Mouse (Mus musculus) embryonic facial prominence, embryonic 10.5 days (tissue): ENCODE measurements around the gene Kif1b. TPM values are rescaled to one million over a fixed set of nuclear protein-coding genes. Genes with fewer than 3 reads are reported as not detected.
A peak's percentile ranks its signal among the peaks of the same experiment; 100 is the strongest.
"Not testable (repeated sequence)": the region's sequence is repeated elsewhere in the genome, so short reads cannot be mapped to it uniquely, and the experiment has no call there.

Experiments
- DNase-seq: peaks from one replicate; pipeline ENCODE4 v3.0.0-alpha.2; 2017; ENCODE audit warnings: low spot score
- H3K27ac ChIP-seq: fragments of 300-500 bp; sonication (generic); replicated peaks from 2 replicates; pipeline ENCODE4 v1.5.1; 2016; ENCODE audit warnings: mild to moderate bottlenecking
- H3K27me3 ChIP-seq: fragments of 300-500 bp; sonication (generic); replicated peaks from 2 replicates; pipeline ENCODE4 v1.6.1; 2016; ENCODE audit warnings: low read depth, mild to moderate bottlenecking; ENCODE audit not compliant: poor library complexity, severe bottlenecking
- H3K36me3 ChIP-seq: fragments of 300-500 bp; sonication (generic); replicated peaks from 2 replicates; pipeline ENCODE4 v1.6.1; 2016; ENCODE audit warnings: mild to moderate bottlenecking, moderate library complexity
- H3K4me1 ChIP-seq: fragments of 300-500 bp; sonication (generic); 2 replicates; pipeline ENCODE4 v1.6.1; 2016
- H3K4me3 ChIP-seq: fragments of 300-500 bp; sonication (generic); 2 replicates; pipeline ENCODE4 v1.5.1; 2016; ENCODE audit warnings: mild to moderate bottlenecking, moderate library complexity
- H3K9me3 ChIP-seq: fragments of 300-500 bp; sonication (generic); 2 replicates; pipeline ENCODE4 v1.6.1; 2016; ENCODE audit warnings: mild to moderate bottlenecking
- WGBS: fragments of 180-500 bp; shearing (Covaris S2); methylation state at CpG from one replicate; pipeline ENCODE4 v1.1.7; 2016; 5-methylcytosine and 5-hydroxymethylcytosine counted together
- polyA plus RNA-seq: library from polyadenylated mRNA; unstranded; fragments of >200 nt; fragmentation: Nextera tagmentation; extraction: Ambion mirVana; gene quantifications from 2 replicates; pipeline ENCODE4 v1.2.1, GENCODE M21; 2016

The Kif1b gene
- polyA plus RNA-seq, 1 experiment from 2014 or later = 51.3 TPM

DNA sequence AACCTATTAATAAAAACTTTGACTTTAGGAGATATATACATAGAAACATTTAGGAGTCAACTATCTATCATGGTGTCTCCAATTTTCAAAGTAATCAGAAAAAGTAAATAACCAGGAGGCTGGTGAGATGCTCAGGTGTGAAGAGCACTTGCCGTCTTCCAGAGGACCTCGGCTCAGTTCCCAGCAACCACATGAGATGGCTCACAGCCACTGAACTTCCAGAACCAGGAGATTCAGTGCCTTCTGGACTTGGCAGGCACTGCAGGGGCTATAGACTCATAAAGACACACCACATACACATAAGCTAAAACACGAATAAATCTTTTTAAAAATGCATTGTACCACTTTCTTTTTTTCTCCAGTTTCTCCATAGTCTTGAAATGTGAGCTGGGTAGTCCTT is 79.2 kb downstream of the Kif1b start:
- DNase-seq = no peak
- Histone ChIP-seq H3K27ac (no peak overlapping the region), H3K9me3 (no peaks in the 10 kb centered on the region), H3K36me3 (peaks cover 62% of the 10 kb centered on the region), H3K4me1 (no peaks in the 10 kb centered on the region), H3K27me3 (no peaks in the 10 kb centered on the region), H3K4me3 (no peak overlapping the region)
- WGBS = 91% methylated on average over 3 of the region's 3 CpGs

DNA sequence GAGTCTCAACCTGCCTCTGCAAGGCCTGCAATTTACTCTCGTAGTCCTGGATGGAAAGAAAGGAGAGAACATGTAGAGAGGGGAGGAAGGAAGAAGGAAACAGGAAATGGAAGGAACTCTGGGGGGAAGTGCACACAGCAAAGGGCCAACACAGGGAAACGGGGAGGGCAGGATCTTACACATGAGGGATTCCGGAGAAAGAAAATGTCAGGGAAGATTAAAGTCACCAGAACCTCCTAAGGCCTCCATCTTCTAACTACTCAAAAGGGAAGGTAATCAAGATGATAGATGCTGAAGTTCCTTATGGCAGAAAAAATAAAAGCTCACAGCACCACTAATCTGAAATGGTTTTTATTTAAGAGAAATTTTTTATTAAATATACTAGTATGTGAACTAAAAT is 81.2 kb downstream of the Kif1b start:
- peaks cover 78% of the 10 kb centered on the region for H3K36me3 ChIP-seq
- DNase-seq = no peak
- WGBS = 75% methylated on average over 3 of the region's 3 CpGs
- H3K27me3 ChIP-seq = no peaks in the 10 kb centered on the region
- no peaks in the 10 kb centered on the region for H3K9me3 ChIP-seq
- H3K4me3 ChIP-seq = no peak overlapping the region
- H3K4me1 ChIP-seq = no peaks in the 10 kb centered on the region
- no peak overlapping the region for H3K27ac ChIP-seq

- 95% methylated on average over 3 of the region's 3 CpGs for WGBS
- peaks cover 80% of the 10 kb centered on the region for H3K36me3 ChIP-seq
- no peak for DNase-seq
- H3K4me3 ChIP-seq = no peak overlapping the region
- no peaks in the 10 kb centered on the region for H3K27me3 ChIP-seq
- H3K27ac ChIP-seq = no peak overlapping the region
- no peaks in the 10 kb centered on the region for H3K9me3 ChIP-seq
- peaks cover 15% of the 10 kb centered on the region for H3K4me1 ChIP-seq
Observed at GRCm38 (mm10) chr4:149223453-149223852, 84.0 kb downstream of the Kif1b start.

- Histone ChIP-seq H3K4me1 (peaks cover 24% of the 10 kb centered on the region), H3K9me3 (no peaks in the 10 kb centered on the region), H3K36me3 (peaks cover 82% of the 10 kb centered on the region), H3K4me3 (no peak overlapping the region), H3K27me3 (no peaks in the 10 kb centered on the region), H3K27ac (0 out of 2 replicates have a peak overlapping the region, but pooled peaks have one; percentile 7)
- no peak for DNase-seq
- 76% methylated on average over 17 of the region's 17 CpGs for WGBS
Observed at GRCm38 (mm10) chr4:149220481-149220880, 87.0 kb downstream of the Kif1b start.

- Histone ChIP-seq H3K27ac (0 out of 2 replicates have a peak overlapping the region, but pooled peaks have one; percentile 7), H3K4me1 (peaks cover 28% of the 10 kb centered on the region), H3K36me3 (peaks cover 79% of the 10 kb centered on the region), H3K27me3 (no peaks in the 10 kb centered on the region), H3K9me3 (no peaks in the 10 kb centered on the region), H3K4me3 (no peak overlapping the region)
- no peak for DNase-seq
- 50% methylated on average over 5 of the region's 5 CpGs for WGBS
Observed at GRCm38 (mm10) chr4:149220042-149220473, 87.4 kb downstream of the Kif1b start.

DNA sequence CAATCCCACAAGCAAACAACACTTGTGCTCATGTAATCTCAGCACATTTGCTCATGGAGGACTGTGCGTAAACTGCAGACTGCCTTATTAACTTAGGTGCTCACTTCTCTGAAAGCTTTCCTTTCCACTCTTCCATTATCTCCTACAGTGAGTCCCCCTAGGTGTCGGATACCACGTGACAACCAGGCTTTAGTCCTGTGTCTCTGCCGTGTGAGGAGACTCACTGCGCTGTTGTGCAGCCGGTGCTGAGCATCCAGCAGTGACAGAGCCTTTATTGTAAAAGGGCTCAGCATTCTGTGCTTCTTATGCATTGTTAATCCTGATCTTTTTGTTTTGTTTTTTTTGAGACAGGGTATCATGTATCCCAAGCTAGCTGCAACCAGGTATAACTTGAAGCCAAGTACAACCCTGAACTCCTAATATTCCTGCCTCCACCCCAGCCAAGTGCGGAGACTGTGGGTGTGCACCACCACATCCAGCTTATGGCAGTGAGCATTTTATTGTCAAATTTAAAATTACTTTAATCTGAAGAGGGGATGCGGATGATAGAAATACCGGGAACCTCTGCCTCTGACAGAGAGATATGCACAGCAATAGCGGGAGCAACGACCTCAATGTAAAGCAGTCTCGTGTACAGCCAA is 88.0 kb downstream of the Kif1b start:
- Histone ChIP-seq H3K27ac (no peak overlapping the region), H3K4me3 (no peak overlapping the region), H3K9me3 (no peaks in the 10 kb centered on the region), H3K4me1 (peaks cover 31% of the 10 kb centered on the region), H3K36me3 (peaks cover 79% of the 10 kb centered on the region), H3K27me3 (no peaks in the 10 kb centered on the region)
- WGBS = 81% methylated on average over 12 of the region's 12 CpGs
- no peak for DNase-seq

GRCm38 (mm10) chr4:149218476-149218875 is 89.0 kb downstream of the Kif1b start:
- peaks cover 31% of the 10 kb centered on the region for H3K4me1 ChIP-seq

GRCm38 (mm10) chr4:149215982-149216381 is 91.5 kb downstream of the Kif1b start:
- peaks cover 79% of the 10 kb centered on the region for H3K36me3 ChIP-seq
- no peaks in the 10 kb centered on the region for H3K27me3 ChIP-seq
- H3K4me3 ChIP-seq = no peak overlapping the region
- no peak for DNase-seq
- H3K27ac ChIP-seq = no peak overlapping the region
- peaks cover 31% of the 10 kb centered on the region for H3K4me1 ChIP-seq
- H3K9me3 ChIP-seq = peaks cover 3% of the 10 kb centered on the region; the same call in 1 of the 2 replicates
- 87% methylated on average over 9 of the region's 9 CpGs for WGBS

More at GRCm38 (mm10) chr4:149218476-149218875, 89.0 kb downstream of the Kif1b start:
- H3K27ac ChIP-seq = no peak overlapping the region
- WGBS = 91% methylated on average over 5 of the region's 5 CpGs
- no peak overlapping the region for H3K4me3 ChIP-seq
- peaks cover 79% of the 10 kb centered on the region for H3K36me3 ChIP-seq
- no peaks in the 10 kb centered on the region for H3K9me3 ChIP-seq
- no peak for DNase-seq
- H3K27me3 ChIP-seq = no peaks in the 10 kb centered on the region

DNA sequence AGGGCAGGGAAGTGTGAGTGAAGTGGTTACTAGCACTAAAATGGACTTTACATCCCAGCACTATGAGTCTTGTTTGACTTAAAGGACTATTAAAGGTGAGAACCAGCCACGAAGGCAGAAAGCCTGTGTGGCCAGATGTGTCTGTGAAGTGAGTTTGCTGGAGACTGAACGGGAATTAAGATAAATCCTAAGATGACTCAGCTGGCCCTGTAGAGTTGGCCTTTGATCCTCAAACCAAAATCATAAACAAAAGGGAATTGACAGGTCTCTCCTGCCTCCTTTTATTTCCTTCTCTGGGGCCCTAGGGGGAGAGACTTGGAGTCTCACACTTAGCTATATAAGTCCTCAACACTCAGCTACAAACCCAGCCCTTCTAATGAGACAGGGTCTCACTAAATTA is 92.1 kb downstream of the Kif1b start:
- Histone ChIP-seq H3K4me3 (no peak overlapping the region), H3K4me1 (peaks cover 27% of the 10 kb centered on the region), H3K36me3 (peaks cover 79% of the 10 kb centered on the region), H3K9me3 (peaks cover 3% of the 10 kb centered on the region; the same call in 1 of the 2 replicates), H3K27ac (no peak overlapping the region), H3K27me3 (no peaks in the 10 kb centered on the region)
- DNase-seq = no peak
- 52% methylated on average over 2 of the region's 2 CpGs for WGBS

GRCm38 (mm10) chr4:149214468-149214867 is 93.0 kb downstream of the Kif1b start:
- H3K27ac ChIP-seq, DNase-seq, H3K9me3 ChIP-seq, H3K4me3 ChIP-seq, H3K27me3 ChIP-seq: not testable (repeated sequence)
- WGBS = 94% methylated on average over 2 of the region's 2 CpGs
- H3K4me1 ChIP-seq = peaks cover 19% of the 10 kb centered on the region
- peaks cover 81% of the 10 kb centered on the region for H3K36me3 ChIP-seq

DNA sequence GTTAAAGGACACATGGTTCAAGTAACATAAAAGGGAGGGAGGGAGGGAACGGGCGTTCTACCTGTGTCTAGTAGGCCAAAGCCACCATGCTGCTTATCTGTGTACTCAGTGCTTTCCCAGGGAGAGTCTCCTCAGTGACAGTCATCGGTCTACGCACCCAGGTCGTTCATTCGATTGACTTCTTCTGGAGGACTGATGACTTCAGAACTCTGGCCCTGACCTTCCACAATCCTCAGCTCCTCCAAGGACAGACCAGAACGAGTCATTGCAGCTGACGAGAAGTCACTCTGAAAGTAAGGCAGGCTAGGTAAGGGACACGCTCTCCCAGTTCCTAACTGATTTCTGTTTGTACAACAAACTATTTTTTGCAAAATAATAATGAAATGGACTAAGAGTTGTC is 94.0 kb downstream of the Kif1b start:
- DNase-seq = no peak
- WGBS = 94% methylated on average over 9 of the region's 9 CpGs
- Histone ChIP-seq H3K4me3 (no peak overlapping the region), H3K27me3 (no peaks in the 10 kb centered on the region), H3K27ac (no peak overlapping the region), H3K9me3 (peaks cover 3% of the 10 kb centered on the region; the same call in 1 of the 2 replicates), H3K36me3 (peaks cover 83% of the 10 kb centered on the region), H3K4me1 (peaks cover 16% of the 10 kb centered on the region)

DNA sequence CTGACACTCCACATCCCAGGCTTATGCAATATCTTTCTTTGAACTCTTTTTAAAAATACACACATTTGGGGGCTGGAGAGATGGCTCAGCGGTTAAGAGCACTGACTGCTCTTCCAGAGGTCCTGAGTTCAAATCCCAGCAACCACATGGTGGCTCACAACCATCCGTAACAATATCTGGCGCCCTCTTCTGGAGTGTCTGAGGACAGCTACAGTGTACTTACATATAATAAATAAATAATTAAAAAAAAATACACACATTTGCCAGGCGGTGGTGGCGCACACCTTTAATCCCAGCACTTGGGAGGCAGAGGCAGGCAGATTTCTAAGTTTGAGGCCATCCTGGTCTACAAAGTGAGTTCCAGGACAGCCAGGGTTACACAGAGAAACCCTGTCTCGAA is 96.1 kb downstream of the Kif1b start:
- not testable (repeated sequence) for H3K27me3 ChIP-seq, DNase-seq, H3K9me3 ChIP-seq, H3K27ac ChIP-seq, H3K4me3 ChIP-seq
- H3K36me3 ChIP-seq = peaks cover 85% of the 10 kb centered on the region
- H3K4me1 ChIP-seq = peaks cover 15% of the 10 kb centered on the region
- 93% methylated on average over 6 of the region's 6 CpGs for WGBS

DNA sequence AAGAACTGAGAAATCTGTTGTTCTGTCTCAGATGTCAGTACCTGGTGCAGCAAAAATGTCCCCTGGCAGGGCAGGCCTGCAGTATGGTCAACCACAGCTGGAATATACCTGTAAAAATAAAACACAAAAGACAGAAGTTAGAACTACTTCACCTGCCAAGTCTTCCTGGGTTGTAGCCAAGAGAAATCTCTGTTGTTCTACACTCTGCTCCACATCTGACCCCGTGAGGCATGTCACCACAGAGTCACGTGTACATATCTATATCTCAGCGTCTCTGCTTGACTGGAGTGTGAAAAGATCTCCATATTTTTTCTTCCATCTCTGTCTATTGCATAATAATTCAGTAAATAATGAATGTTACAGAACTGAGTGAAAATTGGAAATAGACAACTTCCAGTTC is 105.0 kb downstream of the Kif1b start:
- 88% methylated on average over 3 of the region's 3 CpGs for WGBS
- H3K36me3 ChIP-seq = peaks cover 91% of the 10 kb centered on the region
- H3K27me3 ChIP-seq = no peaks in the 10 kb centered on the region
- H3K9me3 ChIP-seq = no peaks in the 10 kb centered on the region
- no peak overlapping the region for H3K27ac ChIP-seq
- H3K4me3 ChIP-seq = no peak overlapping the region
- DNase-seq = no peak
- no peaks in the 10 kb centered on the region for H3K4me1 ChIP-seq
